Mouse (Mus musculus) right cerebral cortex, postnatal 25 days (tissue): ENCODE data around the gene Rtf2.

Source experiments
- DNase-seq: peaks from one replicate; pipeline ENCODE4 v3.0.0; 2022

Gene Rtf2

GRCm38 (mm10) chr2:172441176-172441575, 820 bp downstream of the Rtf2 start:
- no peak for DNase-seq

- DNase-seq: no peak
Observed at GRCm38 (mm10) chr2:172445617-172446016, 5.3 kb downstream of the Rtf2 start.

- no peak for DNase-seq
Observed at GRCm38 (mm10) chr2:172447317-172447716, 7.0 kb downstream of the Rtf2 start.

- DNase-seq: no peak
Observed at GRCm38 (mm10) chr2:172448329-172448728, 8.0 kb downstream of the Rtf2 start.

GRCm38 (mm10) chr2:172450640-172451039, 10.3 kb downstream of the Rtf2 start:
- DNase-seq: no peak

- no peak for DNase-seq
Observed at GRCm38 (mm10) chr2:172452031-172452430, 11.7 kb downstream of the Rtf2 start.

- no peak for DNase-seq
Observed at GRCm38 (mm10) chr2:172452458-172452857, 12.1 kb downstream of the Rtf2 start.

- no peak for DNase-seq
Observed at GRCm38 (mm10) chr2:172458496-172458895, 18.1 kb downstream of the Rtf2 start, which contains the start of gene Gcnt7. Gcnt7 (minus strand) TSS chr2:172458596.

GRCm38 (mm10) chr2:172460647-172461046, 20.3 kb downstream of the Rtf2 start:
- DNase-seq: no peak

- DNase-seq: no peak
Observed at GRCm38 (mm10) chr2:172462813-172463212, 22.5 kb downstream of the Rtf2 start.

GRCm38 (mm10) chr2:172466427-172467132, 26.2 kb downstream of the Rtf2 start:
- DNase-seq: no peak

GRCm38 (mm10) chr2:172467206-172467605, 26.9 kb downstream of the Rtf2 start:
- DNase-seq: no peak

GRCm38 (mm10) chr2:172468346-172468819, 28.0 kb downstream of the Rtf2 start:
- DNase-seq: no peak

- no peak for DNase-seq
Observed at GRCm38 (mm10) chr2:172472318-172472717, 32.0 kb downstream of the Rtf2 start, which contains the start of gene Fam209. Fam209 (plus strand) TSS chr2:172472520.

GRCm38 (mm10) chr2:172473591-172473990, 33.2 kb downstream of the Rtf2 start:
- no peak for DNase-seq

GRCm38 (mm10) chr2:172474970-172475369, 34.6 kb downstream of the Rtf2 start:
- DNase-seq: no peak

- DNase-seq: no peak
Observed at GRCm38 (mm10) chr2:172476707-172477260, 36.4 kb downstream of the Rtf2 start.

GRCm38 (mm10) chr2:172477350-172477749, 37.0 kb downstream of the Rtf2 start:
- DNase-seq: no peak

GRCm38 (mm10) chr2:172477860-172478259, 37.5 kb downstream of the Rtf2 start:
- peak; percentile 41 for DNase-seq

GRCm38 (mm10) chr2:172480296-172480695, 39.9 kb downstream of the Rtf2 start:
- DNase-seq: no peak

GRCm38 (mm10) chr2:172481654-172482385, 41.5 kb downstream of the Rtf2 start:
- no peak for DNase-seq

- no peak for DNase-seq
Observed at GRCm38 (mm10) chr2:172483766-172484413, 43.5 kb downstream of the Rtf2 start.

GRCm38 (mm10) chr2:172484696-172485370, 44.5 kb downstream of the Rtf2 start:
- no peak for DNase-seq
